Mouse (Mus musculus) small intestine, adult 10 weeks (tissue): Measurements from ENCODE around the gene Cebpz. TPM values are rescaled to one million over a fixed set of nuclear protein-coding genes. Genes with fewer than 3 reads are reported as not detected.

Experiments
- polyA plus RNA-seq: library from polyadenylated mRNA; stranded (reverse); fragments of 350-450 nt; fragmentation: Illumina TruSeq; extraction: RNeasy Lipid Tissue Mini Kit (QIAGEN cat#74804); gene quantifications from one replicate; pipeline ENCODE4 v1.2.3, GENCODE M21; 2014; ENCODE audit warnings: low replicate concordance

The Cebpz gene
- 36.2 TPM for polyA plus RNA-seq

DNA sequence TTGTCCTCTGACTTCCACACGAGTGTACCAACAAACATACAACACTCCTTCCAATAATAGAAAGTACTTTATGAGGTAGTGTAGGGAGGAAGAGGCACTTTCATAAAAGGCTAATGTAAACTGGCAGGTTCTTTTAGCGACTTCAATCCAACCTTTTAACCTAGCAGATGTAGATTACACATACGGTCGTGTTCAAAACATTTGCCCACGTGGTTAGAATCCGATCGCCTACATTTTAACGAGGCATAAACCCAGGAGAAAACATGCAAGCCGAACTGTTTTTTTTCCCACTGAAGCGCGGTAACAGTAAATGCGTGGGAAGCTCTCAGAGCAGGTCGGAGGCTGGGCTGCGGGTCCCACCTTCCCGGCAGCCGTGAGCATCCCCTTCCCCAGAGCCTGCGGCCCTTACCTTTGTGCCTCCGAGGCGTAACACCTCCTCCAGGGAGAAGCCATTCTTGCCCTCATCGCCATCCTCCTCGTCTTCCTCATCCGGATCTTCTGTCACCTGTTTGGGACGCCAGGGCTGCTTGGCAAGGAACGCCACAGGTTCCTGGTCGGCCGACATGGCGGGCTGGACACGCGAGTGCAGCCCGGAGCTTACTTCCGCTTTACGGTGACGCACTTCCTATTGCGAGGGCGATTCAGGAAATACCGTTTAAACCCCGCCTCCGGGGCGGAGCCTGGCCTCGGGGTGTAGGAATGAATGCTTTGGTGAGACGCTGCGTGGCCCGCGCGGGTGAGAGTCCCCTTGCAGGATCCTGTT, at the start of gene Cebpz, which contains the start of gene Ndufaf7:
Cebpz (minus strand) TSS at position 601 of the 763 bp plus-strand sequence.
Ndufaf7 (plus strand) TSS at position 671 of the 763 bp plus-strand sequence.

GRCm38 (mm10) chr17:78916369-78916813, 20.5 kb downstream of the Cebpz start, which contains the start of gene Cebpzos:
Cebpzos (plus strand) TSS chr17:78916500.

DNA sequence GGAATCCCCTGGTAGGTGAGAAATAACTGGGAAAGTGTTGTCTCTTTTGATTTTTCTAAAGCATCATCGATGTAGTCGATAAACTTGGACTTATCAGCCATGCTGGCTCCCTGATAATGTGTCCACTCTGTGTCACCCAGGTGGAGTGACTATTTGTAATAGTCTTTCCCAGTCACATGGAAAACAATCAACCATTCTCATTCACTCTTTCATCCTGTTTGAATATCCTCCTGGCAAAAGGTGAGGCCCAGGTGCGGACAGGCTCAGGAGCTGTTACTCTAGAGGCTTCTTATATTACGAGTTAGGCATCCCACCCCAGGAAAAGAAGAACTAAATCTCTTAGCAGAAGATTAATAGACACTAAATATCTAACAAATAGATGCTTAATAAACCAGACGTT, 30.0 kb downstream of the Cebpz start, which contains the start of gene Sult6b1:
Sult6b1 (minus strand) TSS at position 101 of the 400 bp plus-strand sequence.

DNA sequence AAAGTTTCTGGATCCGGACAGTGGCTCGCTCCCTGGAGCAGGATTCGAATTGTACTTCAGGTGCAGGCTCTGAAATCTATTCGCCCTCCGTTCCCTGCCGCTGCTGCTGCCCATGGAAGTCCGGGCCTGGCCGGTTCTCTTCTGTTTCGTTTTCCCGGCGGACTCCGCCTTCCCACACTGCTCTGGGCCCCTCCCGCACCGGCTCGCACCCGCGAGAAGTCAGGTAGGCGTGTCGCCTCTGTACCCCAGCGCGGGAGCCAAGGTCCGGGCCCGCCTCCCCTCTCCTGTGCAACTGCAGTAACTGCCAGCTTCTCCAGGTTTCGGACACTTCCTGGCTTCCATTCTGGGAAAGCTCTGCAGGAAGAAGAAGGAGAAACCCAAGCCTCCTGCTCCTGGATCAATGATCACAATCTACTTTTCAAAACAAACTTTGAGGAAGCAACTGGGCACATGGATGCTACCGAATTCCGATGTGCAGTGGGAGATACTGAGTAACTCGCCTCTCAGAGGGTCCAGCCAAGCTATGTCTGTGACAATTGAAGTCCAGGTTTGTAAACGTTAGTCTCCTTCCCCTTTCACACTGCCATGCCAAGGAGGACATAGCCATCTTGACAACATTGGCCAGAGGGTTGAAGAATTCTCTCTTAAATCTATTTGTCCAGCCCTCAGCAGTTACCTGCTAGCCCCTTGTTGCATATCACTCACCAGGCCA, 54.3 kb downstream of the Cebpz start, which contains the start of gene Eif2ak2:
Eif2ak2 (minus strand) TSS at position 173 of the 712 bp plus-strand sequence.

Other genes with a start within 250 kb of the Cebpz start
- 32.6 TPM for gene Strn, start 199.9 kb downstream of the Cebpz start, polyA plus RNA-seq
- 5.7 TPM for gene Heatr5b, start 101.7 kb downstream of the Cebpz start, polyA plus RNA-seq
- gene Gpatch11, start 101.5 kb downstream of the Cebpz start, polyA plus RNA-seq, result 24.1 TPM
- 85.2 TPM for gene Eif2ak2, start 54.5 kb downstream of the Cebpz start, polyA plus RNA-seq
- gene Sult6b1, start 30.1 kb downstream of the Cebpz start, polyA plus RNA-seq, result not detected
- 69.9 TPM for gene Cebpzos, start 20.6 kb downstream of the Cebpz start, polyA plus RNA-seq
- 21.1 TPM for gene Ndufaf7, start 70 bp upstream of the Cebpz start, polyA plus RNA-seq
- gene Prkd3, start 83.8 kb upstream of the Cebpz start, polyA plus RNA-seq, result 17.3 TPM
- gene Qpct, start 114.8 kb upstream of the Cebpz start, polyA plus RNA-seq, result 22.5 TPM